Mouse (Mus musculus): ENCODE measurements at regions not wholly inside any gene's neighbourhood (a gene's known extent, or its start where the extent isn't known, plus 50 kb on each side); places are given as distances from the start of the nearest gene placed in this dataset.

DNA sequence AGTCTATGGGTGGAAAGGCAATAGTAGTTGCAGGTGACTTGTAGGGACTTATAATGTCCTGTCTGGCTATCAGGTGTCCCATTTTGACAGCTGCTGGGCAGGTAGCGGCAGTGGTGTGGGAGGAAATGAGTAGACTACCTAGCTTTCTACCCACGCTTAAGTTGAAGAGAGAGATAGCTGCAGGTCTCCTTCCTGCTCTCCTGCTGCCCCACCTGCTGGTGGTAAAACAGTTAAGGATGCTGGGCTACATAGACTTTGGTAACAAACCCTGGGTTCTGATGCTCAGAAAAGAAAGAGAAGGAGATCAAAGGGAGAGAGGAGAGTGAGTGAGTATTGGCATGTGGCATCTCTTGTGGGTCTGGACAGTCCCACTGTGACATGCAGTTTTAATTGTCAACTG, 1182.0 kb downstream of the 4930447A16Rik start:
- Histone ChIP-seq H3K9me3 (replicated peaks) (peaks cover 7% of the 10 kb centered on the region; the same call in 1 of the 2 replicates), H3K36me3 (no peaks in the 10 kb centered on the region), H3K4me3 (no peak overlapping the region), H3K27ac (ENCODE audit: poor library complexity, severe bottlenecking) (no peak overlapping the region), H3K4me2 (no peak overlapping the region), H3K27me3 (replicated peaks) (no peaks in the 10 kb centered on the region), H3K4me1 (replicated peaks) (peaks cover 19% of the 10 kb centered on the region), H3K9ac (no peak overlapping the region)
- ATAC-seq (ENCODE audit: insufficient number of reproducible peaks, low FRiP score), result no peak
- 45% methylated on average over 2 of the region's 2 CpGs for WGBS

DNA sequence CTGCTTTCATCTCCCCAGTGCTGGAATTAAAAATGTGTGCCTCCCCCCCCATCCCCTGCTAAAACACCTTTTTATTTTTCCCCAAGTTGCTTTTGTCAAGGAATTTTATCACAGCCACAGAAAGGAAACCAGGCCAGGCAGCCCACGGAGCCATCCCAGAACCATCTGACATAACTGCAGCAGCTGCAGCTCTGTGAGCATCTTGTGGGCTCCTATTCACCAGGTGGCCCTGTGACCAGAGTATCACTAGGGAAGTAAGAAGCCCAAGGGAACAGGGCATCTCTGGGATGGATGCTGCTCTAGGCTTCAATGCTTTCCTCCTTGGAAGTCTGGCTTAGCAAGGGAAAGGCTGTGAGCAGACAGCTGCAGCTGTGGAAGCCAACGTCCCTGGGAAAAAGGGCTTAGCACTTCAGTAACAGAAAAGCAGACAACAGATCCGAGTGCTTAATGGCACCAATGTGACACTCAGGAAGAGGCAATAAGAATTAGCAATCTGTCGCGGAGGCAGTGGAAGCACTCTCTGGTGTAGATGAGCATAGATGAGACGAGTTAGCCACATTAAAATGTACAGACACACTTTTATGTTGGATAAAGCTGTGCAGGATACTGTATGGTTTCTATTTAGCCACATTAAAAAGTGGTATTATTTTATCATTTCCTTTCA, 1183.0 kb downstream of the 4930447A16Rik start:
- Histone ChIP-seq H3K36me3 (no peaks in the 10 kb centered on the region), H3K4me2 (no peak overlapping the region), H3K27ac (ENCODE audit: poor library complexity, severe bottlenecking) (no peak overlapping the region), H3K9ac (no peak overlapping the region), H3K4me3 (no peak overlapping the region), H3K27me3 (replicated peaks) (no peaks in the 10 kb centered on the region), H3K9me3 (replicated peaks) (peaks cover 7% of the 10 kb centered on the region; the same call in 1 of the 2 replicates), H3K4me1 (replicated peaks) (peaks cover 14% of the 10 kb centered on the region)
- no peak for ATAC-seq (ENCODE audit: insufficient number of reproducible peaks, low FRiP score)
- WGBS, result 71% methylated on average over 6 of the region's 6 CpGs

DNA sequence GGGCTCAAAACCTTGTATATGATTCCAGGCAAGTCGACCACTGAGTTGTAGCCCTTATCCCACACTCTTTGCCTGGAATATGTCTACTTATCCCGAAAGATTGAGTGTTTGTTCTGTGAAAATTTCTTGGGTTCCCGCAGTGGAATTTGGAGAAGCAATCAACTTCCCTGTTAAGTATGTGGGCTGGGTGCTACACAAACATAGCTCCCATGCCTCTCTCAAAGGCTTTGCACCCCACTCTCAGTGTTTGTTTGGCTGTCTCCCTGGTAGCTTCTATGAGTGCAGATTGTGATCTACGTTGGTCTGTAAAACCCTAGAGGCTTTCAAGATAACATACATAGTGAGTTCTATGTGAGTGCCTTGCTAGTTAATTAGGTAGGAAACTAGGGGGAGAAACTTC, 1184.2 kb downstream of the 4930447A16Rik start:
- peaks cover 14% of the 10 kb centered on the region for H3K4me1 ChIP-seq (replicated peaks)
- ATAC-seq (ENCODE audit: insufficient number of reproducible peaks, low FRiP score), result no peak
- H3K4me3 ChIP-seq, result no peak overlapping the region
- H3K9me3 ChIP-seq (replicated peaks), result peaks cover 7% of the 10 kb centered on the region; the same call in 1 of the 2 replicates
- no peak overlapping the region for H3K27ac ChIP-seq (ENCODE audit: poor library complexity, severe bottlenecking)
- WGBS, result 72% methylated on average over 4 of the region's 4 CpGs
- no peaks in the 10 kb centered on the region for H3K27me3 ChIP-seq (replicated peaks)
- no peak overlapping the region for H3K4me2 ChIP-seq
- H3K9ac ChIP-seq, result no peak overlapping the region
- no peaks in the 10 kb centered on the region for H3K36me3 ChIP-seq
